Mouse (Mus musculus) thymus, adult 2 months (tissue): ENCODE measurements around the gene Lnx1.

Experiments used
- CTCF ChIP-seq: fragments of 200-500 bp; IDR thresholded peaks from 2 replicates; pipeline ENCODE4 v1.5.1; 2012; ENCODE audit warnings: mild to moderate bottlenecking, control low read depth, low read length, moderate library complexity, borderline replicate concordance; ENCODE audit not compliant: control insufficient read depth, poor library complexity, insufficient read depth; ENCODE audit errors: extremely low read depth
- POLR2A ChIP-seq: fragments of 200-500 bp; IDR thresholded peaks from 2 replicates; pipeline ENCODE4 v1.6.1; 2012; ENCODE audit warnings: mild to moderate bottlenecking, low read length, control low read depth, moderate library complexity; ENCODE audit not compliant: control insufficient read depth, poor library complexity, insufficient read depth; ENCODE audit errors: extremely low read depth

DNA sequence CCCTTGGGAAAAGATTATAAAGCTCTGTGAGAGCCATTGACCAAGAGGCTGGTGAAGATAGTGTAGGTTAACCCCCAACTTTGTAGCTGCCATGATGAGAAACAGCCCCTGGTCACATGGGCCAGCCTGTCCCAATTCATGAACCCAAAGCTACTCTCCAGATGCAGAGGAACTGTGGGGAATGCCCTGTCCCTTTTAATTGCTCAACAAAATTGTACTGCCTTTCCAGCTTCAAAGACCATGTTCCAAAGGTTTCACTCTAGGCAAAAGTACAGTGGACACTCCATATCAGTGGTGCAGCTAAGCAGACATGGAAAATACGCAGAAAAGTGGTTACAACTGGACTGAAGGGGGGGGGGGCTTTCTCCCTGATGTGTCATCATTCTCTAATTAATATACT is 53.6 kb downstream of the Lnx1 start:
- TF ChIP-seq CTCF = no peak
- TF ChIP-seq POLR2A = no peak
